Mouse (Mus musculus) B cell, adult (primary cell): ENCODE data around the gene Vmn2r62. TPM values are rescaled to one million over a fixed set of nuclear protein-coding genes. Genes with fewer than 3 reads are reported as not detected.

Experiments
- total RNA-seq: library from RNA; stranded (reverse); gene quantifications from 4 replicates; pipeline ENCODE4 v1.2.4, GENCODE M21; 2023; ENCODE audit not compliant: inconsistent age

The Vmn2r62 gene
- not detected in 4 replicates for total RNA-seq

DNA sequence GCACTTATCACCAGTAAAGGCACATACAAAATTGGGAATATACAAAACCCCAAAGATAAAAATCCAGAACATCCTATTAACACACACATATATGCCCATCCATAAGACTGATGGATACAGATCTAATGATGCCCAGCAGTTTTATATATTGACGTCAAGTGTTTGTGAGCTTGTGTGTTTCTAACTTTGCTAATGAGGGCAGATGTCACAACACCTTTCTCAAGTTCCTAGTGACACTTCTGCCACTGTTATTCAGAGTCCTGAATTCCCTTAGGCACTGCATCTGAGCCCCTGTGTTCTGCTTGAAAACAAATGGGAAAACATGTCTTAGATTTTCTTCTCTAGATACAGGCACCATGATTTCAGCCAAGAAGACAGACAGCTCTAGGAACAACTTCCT lies at the start of gene Vmn2r62:
Vmn2r62 (minus strand) TSS at position 101 of the 400 bp plus-strand sequence.

DNA sequence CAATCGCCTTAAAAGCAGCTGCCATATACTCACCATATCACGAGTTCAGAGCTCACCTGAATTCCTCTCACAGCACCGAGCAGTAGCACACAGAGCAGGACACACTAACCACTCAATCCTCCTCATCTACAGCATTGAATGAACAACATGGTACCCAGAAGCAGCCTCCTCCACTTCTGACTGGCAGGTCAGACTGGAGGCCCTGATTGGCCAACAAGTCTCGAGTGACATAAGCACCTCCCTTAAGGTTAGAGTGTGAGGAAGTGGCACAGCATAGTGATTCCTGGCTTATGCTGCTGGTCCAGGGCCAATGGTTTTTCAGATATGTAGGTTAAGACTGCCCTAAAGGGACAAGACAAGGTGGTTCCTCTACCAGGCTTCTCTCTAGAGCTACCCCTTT lies 66.4 kb downstream of the Vmn2r62 start, which contains the start of gene Gm17067:
Gm17067 (minus strand) TSS at position 101 of the 400 bp plus-strand sequence.

Other genes with a start within 250 kb of the Vmn2r62 start
- not detected in 4 replicates for gene Gm21028, start 214.9 kb downstream of the Vmn2r62 start, total RNA-seq
- 1.0 TPM in 1 of 4 replicates, not detected in the others for gene Zfp977, start 201.0 kb downstream of the Vmn2r62 start, total RNA-seq
- 1.00 to 2.4 TPM (median 1.2 TPM) in 4 replicates for gene Zfp976, start 150.9 kb downstream of the Vmn2r62 start, total RNA-seq
- gene Zfp975, start 100.8 kb downstream of the Vmn2r62 start, total RNA-seq: 2.8 to 4.2 TPM (median 3.8 TPM) in 4 replicates
- gene Gm17067, start 66.5 kb downstream of the Vmn2r62 start, total RNA-seq: not detected in 4 replicates
- 0.13 TPM in 1 of 4 replicates, not detected in the others for gene Gm2381, start 73.7 kb upstream of the Vmn2r62 start, total RNA-seq
- not detected in 4 replicates for gene Vmn2r63, start 140.3 kb upstream of the Vmn2r62 start, total RNA-seq
- not detected in 4 replicates for gene Gm9268, start 225.2 kb upstream of the Vmn2r62 start, total RNA-seq